Mouse (Mus musculus): ENCODE measurements at regions not wholly inside any gene's neighbourhood (a gene's known extent, or its start where the extent isn't known, plus 50 kb on each side); places are given as distances from the start of the nearest gene placed in this dataset.

DNA sequence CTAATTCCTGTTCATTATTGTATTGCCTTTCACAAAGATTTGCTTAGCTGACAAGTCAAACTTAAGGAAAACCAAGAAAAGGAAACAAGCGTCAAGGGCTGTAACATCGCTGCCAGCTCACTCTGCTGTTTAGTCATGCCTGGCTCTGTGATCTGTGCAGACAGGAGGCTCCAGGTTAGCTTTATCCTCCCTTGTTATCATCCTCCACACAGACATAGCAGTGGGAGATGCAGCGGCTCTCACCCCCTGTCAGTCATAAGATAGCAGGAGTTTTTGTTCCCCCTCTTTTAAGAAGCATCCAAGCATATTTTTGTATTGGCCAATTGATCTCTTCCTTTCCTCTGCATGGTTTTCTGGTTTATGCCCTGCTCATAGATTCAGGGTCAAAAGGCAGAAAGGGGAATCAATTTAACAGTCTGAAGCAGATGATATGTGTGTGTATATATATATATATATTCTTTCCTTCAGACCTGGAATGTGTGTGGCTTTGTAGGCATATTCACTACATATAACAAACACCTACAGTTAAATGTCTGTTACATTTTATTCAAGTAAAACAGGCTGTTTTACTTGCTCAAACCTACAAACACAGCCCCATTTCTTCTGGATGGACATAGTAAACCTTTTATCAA, 308.6 kb downstream of the Slco4c1 start:
- TF ChIP-seq CTCF (IDR thresholded peaks at IDR 0.05; ENCODE audit: control insufficient read depth, insufficient read depth, insufficient read length) = no peak
- TF ChIP-seq MAX (IDR thresholded peaks at IDR 0.05) = no peak
